Mouse (Mus musculus): ENCODE results near the gene Sohlh1. TPM values are rescaled to one million over a fixed set of nuclear protein-coding genes. Genes with fewer than 3 reads are reported as not detected.

Sohlh1 gene
- polyA plus RNA-seq, 1 experiment, result not detected

DNA sequence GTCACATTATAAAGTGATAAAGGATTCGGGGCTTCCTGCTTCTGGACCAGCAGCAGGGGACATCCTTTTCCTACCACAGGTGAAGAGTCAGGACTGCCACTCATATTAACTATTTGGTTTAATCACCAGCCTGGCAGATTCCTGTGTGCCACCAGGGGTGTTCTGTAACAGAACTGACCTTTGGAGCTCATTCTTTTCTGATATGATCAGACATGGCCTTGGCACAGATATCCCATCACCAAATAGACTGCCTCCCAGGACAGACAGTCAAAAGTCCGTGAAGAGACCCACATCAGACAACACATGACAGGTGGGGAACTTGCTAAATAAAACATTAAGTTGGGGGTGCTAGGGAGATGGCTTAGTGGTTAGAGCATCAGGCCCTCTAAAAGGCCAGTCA is 35.3 kb downstream of the Sohlh1 start:
- Histone ChIP-seq H3K4me1 (ENCODE audit: control insufficient read depth, insufficient read depth, low read length) (no peaks in the 10 kb centered on the region), H3K4me3 (ENCODE audit: insufficient read depth, low read length) (no peak overlapping the region), H3K27ac (ENCODE audit: insufficient read depth, low read depth, low read length) (no peak overlapping the region)
- no peak for TF ChIP-seq POLR2A (IDR thresholded peaks at IDR 0.05; ENCODE audit: borderline replicate concordance, low read depth, low read length)
- no peak for TF ChIP-seq CTCF (IDR thresholded peaks at IDR 0.05; ENCODE audit: low read depth, low read length)

DNA sequence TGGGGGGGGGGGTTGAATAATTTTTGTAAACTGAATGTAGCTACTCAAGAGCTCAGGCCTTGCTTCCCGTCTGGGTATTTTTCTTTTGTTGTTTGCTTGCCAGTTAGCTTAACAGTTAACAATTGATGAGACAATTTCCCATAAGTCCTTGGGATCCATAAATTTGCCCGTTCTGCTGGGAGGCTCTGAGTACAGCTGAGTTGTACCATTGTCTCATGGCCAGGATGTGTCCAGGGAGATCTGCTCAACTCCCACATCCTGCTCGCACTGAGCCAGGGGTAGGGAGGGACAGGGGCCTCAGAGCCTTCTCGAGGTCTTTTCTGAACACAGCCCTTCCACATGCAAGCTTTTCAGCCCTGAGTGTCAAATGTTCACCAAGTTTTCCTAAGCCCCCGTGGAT is 49.0 kb downstream of the Sohlh1 start:
- no peak overlapping the region for H3K4me3 ChIP-seq (ENCODE audit: insufficient read depth, low read length)
- no peaks in the 10 kb centered on the region for H3K4me1 ChIP-seq (ENCODE audit: control insufficient read depth, insufficient read depth, low read length)
- no peak overlapping the region for H3K27ac ChIP-seq (ENCODE audit: insufficient read depth, low read depth, low read length)
- TF ChIP-seq CTCF (IDR thresholded peaks at IDR 0.05; ENCODE audit: low read depth, low read length) (no peak), POLR2A (IDR thresholded peaks at IDR 0.05; ENCODE audit: borderline replicate concordance, low read depth, low read length) (no peak)

DNA sequence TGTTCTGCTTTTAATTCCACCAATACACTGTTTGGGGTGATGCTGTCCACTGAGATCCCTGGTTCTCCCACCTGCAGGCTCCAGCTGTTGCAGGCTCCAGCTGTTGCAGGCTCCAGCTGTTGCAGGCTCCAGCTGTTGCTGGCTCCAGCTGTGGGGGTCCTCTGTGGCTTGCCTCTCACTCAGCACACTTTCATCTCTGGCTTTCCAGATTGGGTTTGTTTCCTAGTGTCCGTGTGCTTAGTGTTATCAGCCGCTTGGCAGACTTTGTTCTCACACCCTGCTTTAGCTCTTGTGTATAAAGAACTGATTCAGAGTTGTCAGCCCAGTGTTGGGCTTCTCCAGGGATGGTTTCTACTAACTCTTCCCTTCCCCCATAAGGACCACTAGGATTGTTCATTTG is 49.4 kb downstream of the Sohlh1 start:
- Histone ChIP-seq H3K27ac (ENCODE audit: insufficient read depth, low read depth, low read length) (no peak overlapping the region), H3K4me3 (ENCODE audit: insufficient read depth, low read length) (no peak overlapping the region), H3K4me1 (ENCODE audit: control insufficient read depth, insufficient read depth, low read length) (no peaks in the 10 kb centered on the region)
- no peak for TF ChIP-seq CTCF (IDR thresholded peaks at IDR 0.05; ENCODE audit: low read depth, low read length)
- TF ChIP-seq POLR2A (IDR thresholded peaks at IDR 0.05; ENCODE audit: borderline replicate concordance, low read depth, low read length), result no peak

Other genes with a start within 250 kb of the Sohlh1 start
- 76.0 and 76.9 TPM in 2 replicates for gene Rabl6, start 238.7 kb downstream of the Sohlh1 start, polyA plus RNA-seq (2012; ENCODE audit: insufficient read depth, insufficient read length, missing spikeins)
- gene Ccdc183, start 229.6 kb downstream of the Sohlh1 start, polyA plus RNA-seq (2012; ENCODE audit: insufficient read depth, insufficient read length, missing spikeins), result not detected in 2 replicates
- gene Tmem141, start 225.2 kb downstream of the Sohlh1 start, polyA plus RNA-seq (2012; ENCODE audit: insufficient read depth, insufficient read length, missing spikeins), result 51.6 and 54.3 TPM in 2 replicates
- 18.6 and 21.5 TPM in 2 replicates for gene Fcna, start 219.2 kb downstream of the Sohlh1 start, polyA plus RNA-seq (2012; ENCODE audit: insufficient read depth, insufficient read length, missing spikeins)
- not detected in 2 replicates for gene Lcn8, start 194.1 kb downstream of the Sohlh1 start, polyA plus RNA-seq (2012; ENCODE audit: insufficient read depth, insufficient read length, missing spikeins)
- not detected in 2 replicates for gene Lcn5, start 189.3 kb downstream of the Sohlh1 start, polyA plus RNA-seq (2012; ENCODE audit: insufficient read depth, insufficient read length, missing spikeins)
- gene Lcn6, start 170.5 kb downstream of the Sohlh1 start, polyA plus RNA-seq (2012; ENCODE audit: insufficient read depth, insufficient read length, missing spikeins), result not detected in 2 replicates
- gene Lcn10, start 164.5 kb downstream of the Sohlh1 start, polyA plus RNA-seq (2012; ENCODE audit: insufficient read depth, insufficient read length, missing spikeins), result not detected in 2 replicates
- gene Obp2a, start 147.2 kb downstream of the Sohlh1 start, polyA plus RNA-seq (2012; ENCODE audit: insufficient read depth, insufficient read length, missing spikeins), result not detected in 2 replicates
- 29.8 and 34.7 TPM in 2 replicates for gene Bmyc, start 140.5 kb downstream of the Sohlh1 start, polyA plus RNA-seq (2012; ENCODE audit: insufficient read depth, insufficient read length, missing spikeins)
- not detected in 2 replicates for gene Obp2b, start 110.2 kb downstream of the Sohlh1 start, polyA plus RNA-seq (2012; ENCODE audit: insufficient read depth, insufficient read length, missing spikeins)
- not detected in 2 replicates for gene Lcn3, start 81.7 kb downstream of the Sohlh1 start, polyA plus RNA-seq (2012; ENCODE audit: insufficient read depth, insufficient read length, missing spikeins)
- not detected in 2 replicates for gene Lcn11, start 70.2 kb downstream of the Sohlh1 start, polyA plus RNA-seq (2012; ENCODE audit: insufficient read depth, insufficient read length, missing spikeins)
- not detected in 2 replicates for gene Gm13539, start 65.0 kb downstream of the Sohlh1 start, polyA plus RNA-seq (2012; ENCODE audit: insufficient read depth, insufficient read length, missing spikeins)
- not detected in 2 replicates for gene Glt6d1, start 31.4 kb downstream of the Sohlh1 start, polyA plus RNA-seq (2012; ENCODE audit: insufficient read depth, insufficient read length, missing spikeins)
- gene Lcn9, start 24.1 kb downstream of the Sohlh1 start, polyA plus RNA-seq (2012; ENCODE audit: insufficient read depth, insufficient read length, missing spikeins), result not detected in 2 replicates
- not detected in 2 replicates for gene Kcnt1, start 16.5 kb upstream of the Sohlh1 start, polyA plus RNA-seq (2012; ENCODE audit: insufficient read depth, insufficient read length, missing spikeins)
- 11.3 and 12.0 TPM in 2 replicates for gene Camsap1, start 136.0 kb upstream of the Sohlh1 start, polyA plus RNA-seq (2012; ENCODE audit: insufficient read depth, insufficient read length, missing spikeins)
- gene Ubac1, start 174.5 kb upstream of the Sohlh1 start, polyA plus RNA-seq (2012; ENCODE audit: insufficient read depth, insufficient read length, missing spikeins), result 42.9 and 45.5 TPM in 2 replicates

Measured in bone marrow macrophage, adult 2 months (primary cell).